Mouse (Mus musculus) heart, adult 11 months (tissue): ENCODE measurements at regions not wholly inside any gene's neighbourhood (a gene's known extent, or its start where the extent isn't known, plus 50 kb on each side); places are given as distances from the start of the nearest gene placed in this dataset.
A peak's percentile ranks its signal among the peaks of the same experiment; 100 is the strongest.

Experiments
- DNase-seq: peaks from one replicate; pipeline ENCODE4 v3.0.0; 2022

DNA sequence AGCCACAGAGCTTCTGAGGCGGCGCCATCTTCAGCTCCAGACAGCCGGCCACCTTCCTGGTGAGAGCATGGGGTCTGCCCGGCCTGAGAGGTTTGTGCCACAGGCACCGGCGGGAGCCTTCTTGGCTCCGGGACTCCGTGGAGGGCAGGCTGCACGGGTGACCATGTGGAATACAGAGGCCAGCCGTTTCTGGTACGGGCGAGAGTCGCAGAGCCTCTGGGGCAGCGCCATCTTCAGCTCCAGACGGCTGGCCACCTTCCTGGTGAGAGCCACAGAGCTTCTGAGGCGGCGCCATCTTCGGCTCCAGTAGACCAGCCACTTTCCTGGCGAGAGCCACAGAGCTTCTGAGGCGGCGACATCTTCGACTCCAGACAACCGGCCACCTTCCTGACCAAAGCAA, 456.2 kb upstream of the Brinp1 start:
- peak; percentile 90 for DNase-seq

DNA sequence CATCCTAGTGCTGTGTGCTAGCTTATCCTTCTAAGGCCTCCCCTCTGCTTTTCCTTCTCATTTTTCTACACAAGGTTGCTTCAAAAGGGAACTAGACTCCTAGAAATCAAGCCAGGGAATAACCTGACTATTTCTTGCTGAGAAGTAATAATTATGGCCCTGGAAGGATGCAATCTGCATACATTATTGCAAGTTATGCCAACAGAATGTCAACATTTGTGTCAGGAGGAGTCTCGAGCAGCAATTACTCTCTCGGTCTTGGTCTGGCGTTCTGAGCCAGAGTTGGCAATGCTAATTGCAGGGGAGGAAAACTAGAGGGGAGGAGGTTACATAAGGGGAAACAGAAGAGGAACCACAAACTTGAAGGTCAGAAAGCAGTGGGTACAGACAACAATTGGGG, 441.3 kb upstream of the Brinp1 start:
- no peak for DNase-seq

GRCm38 (mm10) chr4:69383318-69383717, 429.1 kb upstream of the Brinp1 start:
- DNase-seq = no peak

DNA sequence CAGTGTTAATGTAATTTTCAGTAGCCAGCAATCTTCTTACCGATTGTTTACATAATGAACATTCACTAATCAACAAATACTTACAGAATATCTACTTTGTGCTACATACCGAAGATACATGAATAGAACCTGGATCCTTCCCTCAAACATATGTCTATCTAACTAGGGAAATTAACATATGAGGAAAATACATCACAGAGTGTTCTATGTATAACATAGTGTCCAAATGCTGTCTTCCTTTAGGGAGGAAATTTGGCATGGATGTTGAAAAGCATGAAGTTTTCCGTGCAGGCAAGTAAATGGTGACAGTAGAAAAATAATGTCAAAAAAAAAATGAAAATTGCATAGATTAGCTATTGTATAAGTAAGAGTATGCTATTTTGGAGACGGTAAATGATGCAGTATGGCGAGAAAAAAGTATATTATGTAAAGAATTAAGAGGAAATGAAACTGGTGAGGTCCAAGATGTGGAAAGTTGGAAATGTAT, 392.8 kb upstream of the Brinp1 start:
- no peak for DNase-seq

DNA sequence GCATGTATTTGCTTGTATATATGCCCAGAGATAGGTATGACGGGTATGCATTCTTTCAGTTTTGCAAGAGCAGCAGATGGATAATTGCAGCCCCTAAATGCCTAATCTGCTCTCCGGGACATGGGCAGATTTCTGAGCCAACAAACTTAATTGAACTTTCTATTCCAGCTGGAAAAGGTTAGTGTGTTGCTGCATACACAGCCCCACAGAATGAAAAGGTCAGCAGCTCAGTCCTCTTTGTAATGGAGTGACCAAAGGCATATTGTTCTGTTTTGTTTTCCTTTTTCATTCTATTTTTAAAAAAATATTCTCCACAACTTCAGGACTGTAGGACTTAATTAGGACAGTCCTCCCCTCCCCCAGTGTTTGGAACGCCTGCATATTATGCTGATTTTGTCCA, 373.4 kb upstream of the Brinp1 start:
- DNase-seq = no peak
